Mouse (Mus musculus) right cerebral cortex, adult 2 months (tissue): ENCODE results near the gene Nlrp3.

Experiments used
- DNase-seq, 2 experiments: peaks; one replicate each; pipeline ENCODE4 v3.0.0; 2021 to 2022; ENCODE audit warnings: low spot score in 2 of 2

The Nlrp3 gene

GRCm38 (mm10) chr11:59541324-59541723, at the start of gene Nlrp3:
Gene Nlrp3, plus strand, starts transcription at chr11:59541568.
- no peak for DNase-seq

- DNase-seq: peak; percentile 34 to 41
Observed at GRCm38 (mm10) chr11:59496672-59497310, 44.6 kb upstream of the Nlrp3 start.

- no peak for DNase-seq
Observed at GRCm38 (mm10) chr11:59497747-59498146, 43.6 kb upstream of the Nlrp3 start.

- no peak for DNase-seq
Observed at GRCm38 (mm10) chr11:59501978-59502700, 39.2 kb upstream of the Nlrp3 start.

GRCm38 (mm10) chr11:59505351-59505838, 36.0 kb upstream of the Nlrp3 start:
- peak; percentile 68 for DNase-seq

GRCm38 (mm10) chr11:59505839-59506712, 35.3 kb upstream of the Nlrp3 start:
- peak; percentile 63 for DNase-seq

- no peak for DNase-seq
Observed at GRCm38 (mm10) chr11:59506713-59507074, 34.7 kb upstream of the Nlrp3 start.

- no peak for DNase-seq
Observed at GRCm38 (mm10) chr11:59511558-59511957, 29.8 kb upstream of the Nlrp3 start.

- no peak for DNase-seq
Observed at GRCm38 (mm10) chr11:59512733-59513132, 28.6 kb upstream of the Nlrp3 start.

- DNase-seq: no peak
Observed at GRCm38 (mm10) chr11:59513556-59513955, 27.8 kb upstream of the Nlrp3 start.

GRCm38 (mm10) chr11:59514381-59514780, 27.0 kb upstream of the Nlrp3 start:
- DNase-seq: no peak

GRCm38 (mm10) chr11:59514789-59515188, 26.6 kb upstream of the Nlrp3 start:
- DNase-seq: no peak

- no peak for DNase-seq
Observed at GRCm38 (mm10) chr11:59517441-59517840, 23.9 kb upstream of the Nlrp3 start.

GRCm38 (mm10) chr11:59518226-59518625, 23.1 kb upstream of the Nlrp3 start:
- DNase-seq: no peak

- no peak for DNase-seq
Observed at GRCm38 (mm10) chr11:59519741-59520495, 21.4 kb upstream of the Nlrp3 start.

- no peak for DNase-seq
Observed at GRCm38 (mm10) chr11:59524150-59524549, 17.2 kb upstream of the Nlrp3 start.

- DNase-seq: peak; percentile 87 to 88
Observed at GRCm38 (mm10) chr11:59525237-59525636, 16.1 kb upstream of the Nlrp3 start.

GRCm38 (mm10) chr11:59526472-59527080, 14.8 kb upstream of the Nlrp3 start, which contains the start of gene Zkscan17:
Gene Zkscan17, minus strand, starts transcription at chr11:59526751.
- DNase-seq: no peak

GRCm38 (mm10) chr11:59530221-59530620, 11.1 kb upstream of the Nlrp3 start:
- no peak for DNase-seq

- peak; percentile 43 to 55 for DNase-seq
Observed at GRCm38 (mm10) chr11:59530870-59531535, 10.4 kb upstream of the Nlrp3 start.
